Mouse (Mus musculus) bone marrow macrophage, adult 2 months (primary cell): ENCODE measurements around the gene Serinc5. TPM values are rescaled to one million over a fixed set of nuclear protein-coding genes. Genes with fewer than 3 reads are reported as not detected.
"Not testable (repeated sequence)": the region's sequence is repeated elsewhere in the genome, so short reads cannot be mapped to it uniquely, and the experiment has no call there.

Experiments used
- H3K27ac ChIP-seq: 2 replicates; pipeline ENCODE4 v1.5.1; 2012; ENCODE audit warnings: low read depth, low read length; ENCODE audit not compliant: insufficient read depth
- H3K4me1 ChIP-seq: 2 replicates; pipeline ENCODE4 v1.6.1; 2012; ENCODE audit warnings: low read length; ENCODE audit not compliant: control insufficient read depth, insufficient read depth
- H3K4me3 ChIP-seq: 2 replicates; pipeline ENCODE4 v1.5.1; 2012; ENCODE audit warnings: mild to moderate bottlenecking, low read length, moderate library complexity; ENCODE audit not compliant: insufficient read depth
- CTCF ChIP-seq: IDR thresholded peaks from 2 replicates; pipeline ENCODE4 v1.5.1; 2012; ENCODE audit warnings: low read depth, mild to moderate bottlenecking, low read length, moderate library complexity
- POLR2A ChIP-seq: IDR thresholded peaks from 2 replicates; pipeline ENCODE4 v1.6.1; 2012; ENCODE audit warnings: mild to moderate bottlenecking, low read depth, low read length, borderline replicate concordance
- polyA plus RNA-seq: library from polyadenylated mRNA; stranded (reverse); fragments of >200 nt; gene quantifications from 2 replicates; pipeline ENCODE4 v1.2.4, GENCODE M21; 2012; ENCODE audit not compliant: missing spikeins, insufficient read depth, insufficient read length

Gene Serinc5
- polyA plus RNA-seq, 1 experiment, result 17.5 TPM

GRCm38 (mm10) chr13:92677656-92678055 is 66.8 kb downstream of the Serinc5 start:
- H3K27ac ChIP-seq, result no peak overlapping the region
- no peak for TF ChIP-seq POLR2A

GRCm38 (mm10) chr13:92679661-92680060 is 68.8 kb downstream of the Serinc5 start:
- Histone ChIP-seq H3K27ac (no peak overlapping the region), H3K4me3 (no peak overlapping the region), H3K4me1 (no peaks in the 10 kb centered on the region)
- no peak for TF ChIP-seq CTCF
- TF ChIP-seq POLR2A, result no peak

More at GRCm38 (mm10) chr13:92677656-92678055, 66.8 kb downstream of the Serinc5 start:
- no peak overlapping the region for H3K4me3 ChIP-seq
- no peaks in the 10 kb centered on the region for H3K4me1 ChIP-seq

GRCm38 (mm10) chr13:92681541-92681940 is 70.7 kb downstream of the Serinc5 start:
- H3K4me3 ChIP-seq, result no peak overlapping the region

GRCm38 (mm10) chr13:92682833-92683232 is 71.9 kb downstream of the Serinc5 start:
- Histone ChIP-seq H3K4me3 (no peak overlapping the region), H3K4me1 (no peaks in the 10 kb centered on the region), H3K27ac (no peak overlapping the region)
- TF ChIP-seq CTCF (no peak), POLR2A (no peak)

More at GRCm38 (mm10) chr13:92681541-92681940, 70.7 kb downstream of the Serinc5 start:
- Histone ChIP-seq H3K4me1 (no peaks in the 10 kb centered on the region), H3K27ac (no peak overlapping the region)
- no peak for TF ChIP-seq POLR2A
- no peak for TF ChIP-seq CTCF

- Histone ChIP-seq H3K4me3 (no peak overlapping the region), H3K4me1 (no peaks in the 10 kb centered on the region), H3K27ac (no peak overlapping the region)
- TF ChIP-seq POLR2A (no peak), CTCF (no peak)
These were observed 72.6 kb downstream of the Serinc5 start for GRCm38 (mm10) chr13:92683464-92683863.

- no peak for TF ChIP-seq POLR2A
- no peak for TF ChIP-seq CTCF
These were observed 73.4 kb downstream of the Serinc5 start for GRCm38 (mm10) chr13:92684310-92684709.

GRCm38 (mm10) chr13:92685273-92685672 is 74.4 kb downstream of the Serinc5 start:
- TF ChIP-seq CTCF (no peak), POLR2A (no peak)
- no peaks in the 10 kb centered on the region for H3K4me1 ChIP-seq
- no peak overlapping the region for H3K4me3 ChIP-seq
- no peak overlapping the region for H3K27ac ChIP-seq

More at GRCm38 (mm10) chr13:92684310-92684709, 73.4 kb downstream of the Serinc5 start:
- Histone ChIP-seq H3K4me3 (no peak overlapping the region), H3K27ac (no peak overlapping the region), H3K4me1 (no peaks in the 10 kb centered on the region)

GRCm38 (mm10) chr13:92687151-92687550 is 76.3 kb downstream of the Serinc5 start:
- H3K4me1 ChIP-seq, H3K4me3 ChIP-seq, H3K27ac ChIP-seq: not testable (repeated sequence)

- TF ChIP-seq CTCF (no peak), POLR2A (no peak)
- no peak overlapping the region for H3K27ac ChIP-seq
- no peaks in the 10 kb centered on the region for H3K4me1 ChIP-seq
- no peak overlapping the region for H3K4me3 ChIP-seq
These were observed 78.2 kb downstream of the Serinc5 start for GRCm38 (mm10) chr13:92689061-92689460.

- Histone ChIP-seq H3K4me1 (no peaks in the 10 kb centered on the region), H3K4me3 (no peak overlapping the region), H3K27ac (no peak overlapping the region)
- TF ChIP-seq POLR2A (no peak), CTCF (no peak)
These were observed 83.1 kb downstream of the Serinc5 start for GRCm38 (mm10) chr13:92693866-92694550.
